Mouse (Mus musculus) MEL (cell line): ENCODE data around the gene Ppp1r27. TPM values are rescaled to one million over a fixed set of nuclear protein-coding genes. Genes with fewer than 3 reads are reported as not detected.
A peak's percentile ranks its signal among the peaks of the same experiment; 100 is the strongest.

Experiments used
- DNase-seq: peaks from one replicate; pipeline ENCODE4 v3.0.0; 2011; ENCODE audit warnings: low read depth, low spot score
- H3K27ac ChIP-seq: 2 replicates; pipeline ENCODE4 v1.5.1; 2012; ENCODE audit warnings: low read depth, mild to moderate bottlenecking, control low read depth, low read length, moderate library complexity; ENCODE audit not compliant: control insufficient read depth
- H3K27me3 ChIP-seq, 2 experiments: fragments of 150-350 bp in 1 of 2; sonication (generic) in 1 of 2; 2 replicates each; pipeline ENCODE4 v1.6.1; 2012; ENCODE audit warnings: low read length in 2 of 2, mild to moderate bottlenecking in 2 of 2, improper control_type of control experiment in 1 of 2, moderate library complexity in 1 of 2; ENCODE audit not compliant: insufficient read depth in 2 of 2, control insufficient read depth in 1 of 2
- H3K36me3 ChIP-seq, 2 experiments: 2 replicates each; pipeline ENCODE4 v1.6.1; 2012 to 2014; ENCODE audit warnings: low read length in 2 of 2, improper control_type of control experiment in 1 of 2, inconsistent platforms in 1 of 2, mild to moderate bottlenecking in 1 of 2; ENCODE audit not compliant: insufficient read depth in 2 of 2, control insufficient read depth in 1 of 2
- H3K4me1 ChIP-seq, 2 experiments: fragments of 150-350 bp in 1 of 2; sonication (generic) in 1 of 2; 2 replicates each; pipeline ENCODE4 v1.6.1; 2012; ENCODE audit warnings: low read length in 2 of 2, improper control_type of control experiment in 1 of 2, mild to moderate bottlenecking in 1 of 2; ENCODE audit not compliant: insufficient read depth in 2 of 2, control insufficient read depth in 1 of 2
- H3K4me3 ChIP-seq, 2 experiments: fragments of 150-350 bp in 1 of 2; sonication (generic) in 1 of 2; 2 replicates each; pipeline ENCODE4 v1.5.1; 2012; ENCODE audit warnings: low read depth in 2 of 2, low read length in 2 of 2, mild to moderate bottlenecking in 2 of 2, moderate library complexity in 2 of 2, control low read depth in 1 of 2, improper control_type of control experiment in 1 of 2; ENCODE audit not compliant: control insufficient read depth in 1 of 2, insufficient read depth in 1 of 2
- H3K79me2 ChIP-seq: 2 replicates; pipeline ENCODE4 v1.6.1; 2012; ENCODE audit warnings: mild to moderate bottlenecking, low read length, moderate library complexity; ENCODE audit not compliant: control insufficient read depth, poor library complexity, insufficient read depth
- H3K9ac ChIP-seq: 2 replicates; pipeline ENCODE4 v1.6.1; 2012; ENCODE audit warnings: low read depth, mild to moderate bottlenecking, control low read depth, low read length, moderate library complexity; ENCODE audit not compliant: control insufficient read depth, poor library complexity, severe bottlenecking
- H3K9me3 ChIP-seq: fragments of 150-350 bp; sonication (generic); replicated peaks from 2 replicates; pipeline ENCODE4 v1.6.1; 2012; ENCODE audit warnings: mild to moderate bottlenecking, low read length, improper control_type of control experiment, moderate library complexity; ENCODE audit not compliant: insufficient read depth
- BHLHE40 ChIP-seq: IDR thresholded peaks from 2 replicates; pipeline ENCODE4 v1.6.1; 2012; ENCODE audit warnings: low read depth, mild to moderate bottlenecking, inconsistent platforms, low read length, improper control_type of control experiment, borderline replicate concordance
- CHD2 ChIP-seq: IDR thresholded peaks from 2 replicates; pipeline ENCODE4 v1.6.1; 2011; ENCODE audit warnings: low read length, improper control_type of control experiment
- CTCF ChIP-seq, 3 experiments: IDR thresholded peaks in 2 of 3; conservative IDR thresholded peaks in 1 of 3; 2 replicates each; pipeline ENCODE4 v1.5.1; 2011 to 2012; ENCODE audit warnings: low read length in 3 of 3, low read depth in 2 of 3, mild to moderate bottlenecking in 2 of 3, improper control_type of control experiment in 1 of 3, inconsistent platforms in 1 of 3, mixed read lengths in 1 of 3, moderate library complexity in 1 of 3; ENCODE audit not compliant: control insufficient read depth in 1 of 3, insufficient read depth in 1 of 3, poor library complexity in 1 of 3, severe bottlenecking in 1 of 3
- ELF1 ChIP-seq: IDR thresholded peaks from 2 replicates; pipeline ENCODE4 v1.6.1; 2014; ENCODE audit warnings: low read depth, mild to moderate bottlenecking, inconsistent platforms, low read length, improper control_type of control experiment, moderate library complexity
- EP300 ChIP-seq, 2 experiments: IDR thresholded peaks; 2 replicates each; pipeline ENCODE4 v1.6.1; 2011; ENCODE audit warnings: improper control_type of control experiment in 2 of 2, low read length in 2 of 2, low read depth in 1 of 2, mild to moderate bottlenecking in 1 of 2
- ETS1 ChIP-seq: IDR thresholded peaks from 2 replicates; pipeline ENCODE4 v1.6.1; 2012; ENCODE audit warnings: low read depth, mild to moderate bottlenecking, inconsistent platforms, low read length, improper control_type of control experiment, moderate library complexity
- GATA1 ChIP-seq: IDR thresholded peaks from 2 replicates; pipeline ENCODE4 v1.6.1; 2011; ENCODE audit warnings: low read depth, low read length, improper control_type of control experiment
- HCFC1 ChIP-seq: IDR thresholded peaks from 2 replicates; pipeline ENCODE4 v1.6.1; 2012; ENCODE audit warnings: low read depth, mild to moderate bottlenecking, inconsistent platforms, low read length, improper control_type of control experiment, moderate library complexity
- MAX ChIP-seq: IDR thresholded peaks from 2 replicates; pipeline ENCODE4 v1.6.1; 2011; ENCODE audit warnings: low read length, improper control_type of control experiment
- MEF2A ChIP-seq: IDR thresholded peaks from 2 replicates; pipeline ENCODE4 v1.6.1; 2014; ENCODE audit warnings: low read depth, mild to moderate bottlenecking, inconsistent platforms, low read length, improper control_type of control experiment; ENCODE audit not compliant: poor library complexity, insufficient replicate concordance, severe bottlenecking; ENCODE audit errors: extremely low read depth
- MXI1 ChIP-seq: IDR thresholded peaks from 2 replicates; pipeline ENCODE4 v1.6.1; 2011; ENCODE audit warnings: mild to moderate bottlenecking, low read depth, low read length, improper control_type of control experiment
- MYC ChIP-seq: IDR thresholded peaks from 2 replicates; pipeline ENCODE4 v1.6.1; 2011; ENCODE audit warnings: low read depth, mild to moderate bottlenecking, low read length, improper control_type of control experiment, moderate library complexity
- NELFE ChIP-seq: IDR thresholded peaks from 2 replicates; pipeline ENCODE4 v1.6.1; 2011; ENCODE audit warnings: low read depth, low read length, improper control_type of control experiment
- NRF1 ChIP-seq: IDR thresholded peaks from 2 replicates; pipeline ENCODE4 v1.6.1; 2014; ENCODE audit warnings: low read depth, mild to moderate bottlenecking, inconsistent platforms, low read length, improper control_type of control experiment, moderate library complexity; ENCODE audit not compliant: poor library complexity, insufficient read depth, severe bottlenecking
- POLR2A ChIP-seq, 2 experiments: IDR thresholded peaks; 2 replicates each; pipeline ENCODE4 v1.6.1; 2011 to 2012; ENCODE audit warnings: low read length in 2 of 2, mild to moderate bottlenecking in 2 of 2, control low read depth in 1 of 2, improper control_type of control experiment in 1 of 2, low read depth in 1 of 2, moderate library complexity in 1 of 2; ENCODE audit not compliant: control insufficient read depth in 1 of 2, insufficient read depth in 1 of 2, poor library complexity in 1 of 2
- POLR2AphosphoS2 ChIP-seq: IDR thresholded peaks from 2 replicates; pipeline ENCODE4 v1.6.1; 2011; ENCODE audit warnings: low read length, improper control_type of control experiment
- POLR2AphosphoS5 ChIP-seq: IDR thresholded peaks from 2 replicates; pipeline ENCODE4 v1.6.1; 2012; ENCODE audit warnings: low read depth, borderline replicate concordance, mild to moderate bottlenecking, inconsistent platforms, low read length, moderate library complexity, mixed read lengths
- RAD21 ChIP-seq: IDR thresholded peaks from 2 replicates; pipeline ENCODE4 v1.6.1; 2011; ENCODE audit warnings: mild to moderate bottlenecking, low read depth, low read length, improper control_type of control experiment
- RCOR1 ChIP-seq: IDR thresholded peaks from 2 replicates; pipeline ENCODE4 v1.6.1; 2012; ENCODE audit warnings: low read depth, mild to moderate bottlenecking, inconsistent platforms, low read length, improper control_type of control experiment
- SIN3A ChIP-seq: IDR thresholded peaks from 2 replicates; pipeline ENCODE4 v1.6.1; 2012; ENCODE audit warnings: low read length, improper control_type of control experiment, inconsistent platforms
- SMC3 ChIP-seq: IDR thresholded peaks from 2 replicates; pipeline ENCODE4 v1.6.1; 2011; ENCODE audit warnings: low read depth, low read length, improper control_type of control experiment
- TAL1 ChIP-seq: IDR thresholded peaks from 2 replicates; pipeline ENCODE4 v1.6.1; 2012; ENCODE audit warnings: mild to moderate bottlenecking, inconsistent platforms, low read length, moderate library complexity, mixed read lengths
- TCF12 ChIP-seq: IDR thresholded peaks from 2 replicates; pipeline ENCODE4 v1.6.1; 2014; ENCODE audit warnings: low read depth, mild to moderate bottlenecking, inconsistent platforms, low read length, improper control_type of control experiment, moderate library complexity
- UBTF ChIP-seq: IDR thresholded peaks from 2 replicates; pipeline ENCODE4 v1.6.1; 2012; ENCODE audit warnings: low read depth, mild to moderate bottlenecking, inconsistent platforms, low read length, improper control_type of control experiment, moderate library complexity, borderline replicate concordance; ENCODE audit not compliant: insufficient read depth
- USF1 ChIP-seq: IDR thresholded peaks from 2 replicates; pipeline ENCODE4 v1.6.1; 2014; ENCODE audit warnings: low read depth, mild to moderate bottlenecking, inconsistent platforms, low read length, improper control_type of control experiment, moderate library complexity
- USF2 ChIP-seq, 2 experiments: IDR thresholded peaks; 2 replicates each; pipeline ENCODE4 v1.6.1; 2011 to 2012; ENCODE audit warnings: improper control_type of control experiment in 2 of 2, low read length in 2 of 2, borderline replicate concordance in 1 of 2, inconsistent platforms in 1 of 2, low read depth in 1 of 2, mild to moderate bottlenecking in 1 of 2; ENCODE audit not compliant: insufficient read depth in 1 of 2
- ZC3H11A ChIP-seq: IDR thresholded peaks from 2 replicates; pipeline ENCODE4 v1.6.1; 2012; ENCODE audit warnings: low read depth, mild to moderate bottlenecking, inconsistent platforms, low read length, improper control_type of control experiment
- ZMIZ1 ChIP-seq: IDR thresholded peaks from 2 replicates; pipeline ENCODE4 v1.6.1; 2012; ENCODE audit warnings: low read depth, mild to moderate bottlenecking, inconsistent platforms, low read length, improper control_type of control experiment, moderate library complexity
- ZNF384 ChIP-seq: IDR thresholded peaks from 2 replicates; pipeline ENCODE4 v1.6.1; 2012; ENCODE audit warnings: low read depth, mild to moderate bottlenecking, inconsistent platforms, low read length, improper control_type of control experiment
- polyA plus RNA-seq, 2 experiments: library from polyadenylated mRNA; stranded (reverse) in 1 of 2; unstranded in 1 of 2; fragments of >175 nt in 1 of 2; fragments of >200 nt in 1 of 2; gene quantifications; 2 replicates each; pipeline versions ENCODE4 v1.2.1 to v1.2.4; 2012; ENCODE audit warnings: low replicate concordance in 2 of 2, low read depth in 1 of 2; ENCODE audit not compliant: insufficient read length in 2 of 2, insufficient read depth in 1 of 2, missing spikeins in 1 of 2
- total RNA-seq: library from RNA; depleted of rRNA; stranded (reverse); fragments of 300-350 nt; gene quantifications from 2 replicates; pipeline ENCODE4 v1.2.3, GENCODE M21; 2012

Gene Ppp1r27
- total and polyA plus RNA-seq, 3 experiments: not detected

- H3K27ac ChIP-seq: no peak overlapping the region
- no peaks in the 10 kb centered on the region for H3K27me3 ChIP-seq
- no peaks in the 10 kb centered on the region for H3K79me2 ChIP-seq
- no peaks in the 10 kb centered on the region for H3K9me3 ChIP-seq
- H3K4me1 ChIP-seq: peaks cover 5 to 11% of the 10 kb centered on the region in 2 experiments
- H3K36me3 ChIP-seq: peaks cover 0 to 8% of the 10 kb centered on the region in 2 experiments; a peak in 2 of 4 replicates
- H3K9ac ChIP-seq: no peak overlapping the region
- H3K4me3 ChIP-seq: no peak overlapping the region
- TF ChIP-seq BHLHE40: no peak
- TF ChIP-seq POLR2A (IDR thresholded peaks at IDR 0.05; ENCODE audit: control insufficient read depth in 1 of 2, insufficient read depth in 1 of 2, low read depth in 1 of 2, low read length in 2 of 2, poor library complexity in 1 of 2): no peak
- no peak for TF ChIP-seq UBTF
- no peak for TF ChIP-seq SMC3
- no peak for TF ChIP-seq CHD2
- no peak for TF ChIP-seq CTCF (IDR thresholded peaks at IDR 0.05 in 2 of 3, conservative IDR thresholded peaks at IDR 0.05 in 1 of 3; ENCODE audit: control insufficient read depth in 1 of 3, insufficient read depth in 1 of 3, low read depth in 2 of 3, low read length in 3 of 3, poor library complexity in 1 of 3, severe bottlenecking in 1 of 3)
- no peak for TF ChIP-seq USF1
- no peak for TF ChIP-seq SIN3A
- no peak for TF ChIP-seq RCOR1
- TF ChIP-seq MXI1: no peak
- no peak for TF ChIP-seq NRF1
- no peak for TF ChIP-seq POLR2AphosphoS5
- TF ChIP-seq USF2 (IDR thresholded peaks at IDR 0.05; ENCODE audit: borderline replicate concordance in 1 of 2, insufficient read depth in 1 of 2, low read depth in 1 of 2, low read length in 2 of 2): no peak
- TF ChIP-seq MYC: no peak
- no peak for TF ChIP-seq MAX
- TF ChIP-seq HCFC1: no peak
- TF ChIP-seq EP300 (IDR thresholded peaks at IDR 0.05; ENCODE audit: low read depth in 1 of 2, low read length in 2 of 2): no peak
- no peak for TF ChIP-seq GATA1
- no peak for TF ChIP-seq ZMIZ1
- no peak for TF ChIP-seq NELFE
- DNase-seq: no peak
These were observed 33.8 kb downstream of the Ppp1r27 start for GRCm38 (mm10) chr11:120517147-120517546.

- H3K9me3 ChIP-seq: no peaks in the 10 kb centered on the region
- peak overlapping the region; percentile 28 for H3K9ac ChIP-seq
- no peak overlapping the region for H3K27ac ChIP-seq
- H3K27me3 ChIP-seq: no peaks in the 10 kb centered on the region
- H3K4me3 ChIP-seq: peak overlapping the region; percentile 14 to 40; a peak in 2 of 4 replicates
- peaks cover 0 to 8% of the 10 kb centered on the region in 2 experiments; a peak in 2 of 4 replicates for H3K36me3 ChIP-seq
- H3K79me2 ChIP-seq: no peaks in the 10 kb centered on the region; the same call in 1 of the 2 replicates
- DNase-seq: peak; percentile 89
- H3K4me1 ChIP-seq: peaks cover 5 to 20% of the 10 kb centered on the region in 2 experiments
- TF ChIP-seq GATA1: no peak
- TF ChIP-seq ZC3H11A: peak; percentile 95
- no peak for TF ChIP-seq TCF12
- TF ChIP-seq SIN3A: peak; percentile 78; the same call in 1 of the 2 replicates
- TF ChIP-seq MYC: no peak
- TF ChIP-seq UBTF: no peak
- TF ChIP-seq USF2 (IDR thresholded peaks at IDR 0.05; ENCODE audit: borderline replicate concordance in 1 of 2, insufficient read depth in 1 of 2, low read depth in 1 of 2, low read length in 2 of 2): no peak
- TF ChIP-seq TAL1: no peak
- TF ChIP-seq BHLHE40: no peak
- peak; percentile 5; the same call in 1 of the 2 replicates for TF ChIP-seq ZNF384
- TF ChIP-seq ELF1: 0 out of 2 replicates have a peak, but pooled peaks have one; percentile 42
- no peak for TF ChIP-seq CHD2
- no peak for TF ChIP-seq RCOR1
- TF ChIP-seq ETS1: no peak
- no peak; the same call in 1 of the 2 replicates for TF ChIP-seq MXI1
- TF ChIP-seq POLR2AphosphoS2: no peak
- TF ChIP-seq MEF2A: no peak
- no peak for TF ChIP-seq ZMIZ1
- peak; percentile 100 for TF ChIP-seq RAD21
- TF ChIP-seq SMC3: peak; percentile 96
- TF ChIP-seq USF1: no peak
- no peak for TF ChIP-seq MAX
These were observed 35.3 kb downstream of the Ppp1r27 start for GRCm38 (mm10) chr11:120515611-120516010.
